Mouse (Mus musculus) common myeloid progenitor, adult 5-6 weeks (primary cell): Measurements from ENCODE around the gene Zfp280d. TPM values are rescaled to one million over a fixed set of nuclear protein-coding genes. Genes with fewer than 3 reads are reported as not detected.
A peak's percentile ranks its signal among the peaks of the same experiment; 100 is the strongest.

Source experiments
- ATAC-seq: replicated peaks from 2 replicates; pipeline ENCODE4 v1.8.0; 2016; ENCODE audit warnings: low read depth, mild to moderate bottlenecking, moderate TSS enrichment, inconsistent platforms; ENCODE audit not compliant: poor library complexity, severe bottlenecking
- total RNA-seq: library from RNA; stranded (forward); fragments of 200-1000, 187-1606 nt; gene quantifications from 2 replicates; pipeline ENCODE4 v1.2.3, GENCODE M21; 2017

The Zfp280d gene
- total RNA-seq, result 85.7 and 93.8 TPM in 2 replicates

GRCm38 (mm10) chr9:72274677-72275076 lies at the start of gene Zfp280d:
Gene Zfp280d, plus strand, starts transcription at chr9:72274860.
- peak; percentile 97 for ATAC-seq

- ATAC-seq, result no peak
Measured at GRCm38 (mm10) chr9:72226536-72226935, 48.1 kb upstream of the Zfp280d start.

GRCm38 (mm10) chr9:72252656-72253055 lies 22.0 kb upstream of the Zfp280d start:
- ATAC-seq, result no peak

- no peak for ATAC-seq
Measured at GRCm38 (mm10) chr9:72255227-72255626, 19.4 kb upstream of the Zfp280d start.

GRCm38 (mm10) chr9:72256646-72257045 lies 18.0 kb upstream of the Zfp280d start:
- ATAC-seq, result no peak

GRCm38 (mm10) chr9:72260337-72260736 lies 14.3 kb upstream of the Zfp280d start:
- ATAC-seq, result peak; percentile 69; the same call in 1 of the 2 replicates

- ATAC-seq, result no peak
Measured at GRCm38 (mm10) chr9:72264859-72265258, 9.8 kb upstream of the Zfp280d start.

GRCm38 (mm10) chr9:72270146-72270545 lies 4.5 kb upstream of the Zfp280d start:
- ATAC-seq, result no peak

- ATAC-seq, result no peak
Measured at GRCm38 (mm10) chr9:72273646-72274410, 832 bp upstream of the Zfp280d start.

- peak; percentile 51 for ATAC-seq
Measured at GRCm38 (mm10) chr9:72275101-72275978, 680 bp downstream of the Zfp280d start.

- no peak for ATAC-seq
Measured at GRCm38 (mm10) chr9:72275979-72276500, 1.4 kb downstream of the Zfp280d start.

- no peak for ATAC-seq
Measured at GRCm38 (mm10) chr9:72276941-72277340, 2.3 kb downstream of the Zfp280d start.

GRCm38 (mm10) chr9:72279943-72280342 lies 5.3 kb downstream of the Zfp280d start:
- ATAC-seq, result no peak

GRCm38 (mm10) chr9:72287696-72288095 lies 13.0 kb downstream of the Zfp280d start:
- no peak for ATAC-seq

GRCm38 (mm10) chr9:72288210-72288609 lies 13.6 kb downstream of the Zfp280d start:
- ATAC-seq, result no peak

GRCm38 (mm10) chr9:72289094-72289493 lies 14.4 kb downstream of the Zfp280d start:
- no peak for ATAC-seq

- ATAC-seq, result no peak
Measured at GRCm38 (mm10) chr9:72294076-72294475, 19.4 kb downstream of the Zfp280d start.

GRCm38 (mm10) chr9:72309765-72310164 lies 35.1 kb downstream of the Zfp280d start:
- no peak for ATAC-seq

- no peak for ATAC-seq
Measured at GRCm38 (mm10) chr9:72333221-72333620, 58.6 kb downstream of the Zfp280d start.

- peak; percentile 79 for ATAC-seq
Measured at GRCm38 (mm10) chr9:72336069-72336468, 61.4 kb downstream of the Zfp280d start.

GRCm38 (mm10) chr9:72339119-72339518 lies 64.5 kb downstream of the Zfp280d start:
- no peak for ATAC-seq
